Mouse (Mus musculus): ENCODE results near the gene Lrr1.
"Not testable (repeated sequence)": the region's sequence is repeated elsewhere in the genome, so short reads cannot be mapped to it uniquely, and the experiment has no call there.

The Lrr1 gene

GRCm38 (mm10) chr12:69164904-69165303, 3.7 kb upstream of the Lrr1 start:
- DNase-seq (ENCODE audit: low spot score in 2 of 2) = no peak

- DNase-seq (ENCODE audit: low spot score in 2 of 2) = not testable (repeated sequence)
These were observed 1.6 kb upstream of the Lrr1 start for GRCm38 (mm10) chr12:69166861-69167581.

- DNase-seq (ENCODE audit: low spot score in 2 of 2) = no peak
These were observed 756 bp upstream of the Lrr1 start for GRCm38 (mm10) chr12:69167656-69168460.

GRCm38 (mm10) chr12:69171307-69171706, 2.7 kb downstream of the Lrr1 start:
- no peak for DNase-seq (ENCODE audit: low spot score in 2 of 2)

- DNase-seq (ENCODE audit: low spot score in 2 of 2) = no peak
These were observed 7.4 kb downstream of the Lrr1 start for GRCm38 (mm10) chr12:69175975-69176374.

- DNase-seq (ENCODE audit: low spot score in 2 of 2) = no peak
These were observed 8.9 kb downstream of the Lrr1 start for GRCm38 (mm10) chr12:69177526-69177925.

- no peak for DNase-seq (ENCODE audit: low spot score in 2 of 2)
These were observed 10.8 kb downstream of the Lrr1 start for GRCm38 (mm10) chr12:69179371-69179770.

- no peak for DNase-seq (ENCODE audit: low spot score in 2 of 2)
These were observed 13.2 kb downstream of the Lrr1 start for GRCm38 (mm10) chr12:69181800-69182199.

GRCm38 (mm10) chr12:69183583-69184308, 15.1 kb downstream of the Lrr1 start, which contains the start of the genes Rpl36al and Mgat2:
Gene Rpl36al, minus strand, starts transcription at chr12:69184083.
Gene Mgat2, plus strand, starts transcription at chr12:69184157.
- DNase-seq (ENCODE audit: low spot score in 2 of 2) = peak; percentile 99

- DNase-seq (ENCODE audit: low spot score in 2 of 2) = peak; percentile 22 to 42
These were observed 16.0 kb downstream of the Lrr1 start for GRCm38 (mm10) chr12:69184342-69185295.

GRCm38 (mm10) chr12:69185371-69185770, 16.8 kb downstream of the Lrr1 start:
- no peak for DNase-seq (ENCODE audit: low spot score in 2 of 2)

GRCm38 (mm10) chr12:69186811-69187471, 18.3 kb downstream of the Lrr1 start:
- DNase-seq (ENCODE audit: low spot score in 2 of 2) = no peak

- no peak for DNase-seq (ENCODE audit: low spot score in 2 of 2)
These were observed 21.5 kb downstream of the Lrr1 start for GRCm38 (mm10) chr12:69190074-69190473.

GRCm38 (mm10) chr12:69190522-69190921, 21.9 kb downstream of the Lrr1 start:
- DNase-seq (ENCODE audit: low spot score in 2 of 2) = no peak

GRCm38 (mm10) chr12:69191396-69191795, 22.8 kb downstream of the Lrr1 start:
- DNase-seq (ENCODE audit: low spot score in 2 of 2) = no peak

GRCm38 (mm10) chr12:69192637-69193036, 24.0 kb downstream of the Lrr1 start:
- DNase-seq (ENCODE audit: low spot score in 2 of 2) = no peak

GRCm38 (mm10) chr12:69196444-69197377, 28.1 kb downstream of the Lrr1 start, which contains the start of gene Gm49383:
Gene Gm49383, minus strand, starts transcription at chr12:69197104.
- DNase-seq (ENCODE audit: low spot score in 2 of 2) = peak; percentile 49 to 52

- DNase-seq (ENCODE audit: low spot score in 2 of 2) = peak; percentile 10 to 39
These were observed 29.0 kb downstream of the Lrr1 start for GRCm38 (mm10) chr12:69197378-69198163.

Data from frontal cortex, postnatal 25 days (tissue).